Mouse (Mus musculus): ENCODE measurements around the gene Maged1.

DNA sequence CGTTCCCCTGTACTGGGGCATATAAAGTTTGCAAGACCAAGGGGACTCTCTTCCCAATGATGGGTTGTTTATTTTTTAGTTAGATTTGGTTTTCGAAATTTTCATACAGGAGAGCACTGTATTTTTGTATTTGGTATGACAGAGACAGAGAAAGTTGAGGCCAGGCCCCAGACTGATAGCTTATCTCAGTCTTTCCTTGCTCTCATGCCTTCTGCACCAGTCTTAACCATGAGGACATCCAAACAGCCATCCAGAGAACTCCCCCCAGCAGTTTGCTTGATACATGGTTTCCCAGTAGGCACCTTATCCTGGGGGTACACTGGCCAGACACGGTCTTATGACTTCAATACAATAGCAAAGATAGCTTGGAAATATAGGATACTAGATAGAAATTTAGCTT lies 11.6 kb downstream of the Maged1 start:
- no peak for TF ChIP-seq CTCF (IDR thresholded peaks at IDR 0.05; ENCODE audit: extremely low read depth, insufficient read length, insufficient replicate concordance, low read depth, low read length)
- no peak for TF ChIP-seq POLR2A (IDR thresholded peaks at IDR 0.05; ENCODE audit: low read depth, low read length)

Measured in small intestine, adult 2 months (tissue).